Mouse (Mus musculus): ENCODE measurements around the gene Glt28d2. TPM values are rescaled to one million over a fixed set of nuclear protein-coding genes. Genes with fewer than 3 reads are reported as not detected.
"Not testable (repeated sequence)": the region's sequence is repeated elsewhere in the genome, so short reads cannot be mapped to it uniquely, and the experiment has no call there.

Glt28d2 gene
- total and polyA plus RNA-seq, 3 experiments = not detected

- Histone ChIP-seq H3K27me3 (ENCODE audit: insufficient read depth, low read length) (peaks cover 7% of the 10 kb centered on the region; the same call in 1 of the 2 replicates), H3K4me3 (ENCODE audit: low read depth, low read length) (no peak overlapping the region), H3K36me3 (replicated peaks) (no peaks in the 10 kb centered on the region), H3K9me3 (replicated peaks) (no peaks in the 10 kb centered on the region), H3K4me1 (ENCODE audit: insufficient read depth, low read depth, low read length) (no peaks in the 10 kb centered on the region)
- no peak for ATAC-seq (ENCODE audit: extremely low read depth, insufficient number of reproducible peaks, low FRiP score, poor library complexity, severe bottlenecking)
- TF ChIP-seq GATA1 (IDR thresholded peaks at IDR 0.05; ENCODE audit: borderline replicate concordance, low read length) (no peak), GATA2 (IDR thresholded peaks at IDR 0.05; ENCODE audit: borderline replicate concordance, low read depth, low read length) (no peak), CTCF (IDR thresholded peaks at IDR 0.05; ENCODE audit: low read depth, low read length) (no peak), TAL1 (conservative IDR thresholded peaks at IDR 0.05; ENCODE audit: low read depth, low read length) (no peak), POLR2AphosphoS5 (IDR thresholded peaks at IDR 0.05; ENCODE audit: insufficient replicate concordance, low read depth, low read length) (no peak)
- no peak for DNase-seq (ENCODE audit: low spot score)
Observed at GRCm38 (mm10) chr3:85927296-85927695, 40.0 kb upstream of the Glt28d2 start.

GRCm38 (mm10) chr3:85923954-85924945 lies 36.9 kb upstream of the Glt28d2 start:
- Histone ChIP-seq H3K4me1 (ENCODE audit: insufficient read depth, low read depth, low read length) (no peaks in the 10 kb centered on the region), H3K9me3 (replicated peaks) (no peaks in the 10 kb centered on the region), H3K4me3 (ENCODE audit: low read depth, low read length) (no peak overlapping the region), H3K27me3 (ENCODE audit: insufficient read depth, low read length) (0 out of 2 replicates have a peak, but pooled peaks cover 3% of the 10 kb centered on the region), H3K36me3 (replicated peaks) (no peaks in the 10 kb centered on the region)
- TF ChIP-seq GATA1 (IDR thresholded peaks at IDR 0.05; ENCODE audit: borderline replicate concordance, low read length) (no peak), CTCF (IDR thresholded peaks at IDR 0.05; ENCODE audit: low read depth, low read length) (peak; percentile 91), TAL1 (conservative IDR thresholded peaks at IDR 0.05; ENCODE audit: low read depth, low read length) (no peak), POLR2AphosphoS5 (IDR thresholded peaks at IDR 0.05; ENCODE audit: insufficient replicate concordance, low read depth, low read length) (no peak), GATA2 (IDR thresholded peaks at IDR 0.05; ENCODE audit: borderline replicate concordance, low read depth, low read length) (no peak)
- DNase-seq (ENCODE audit: low spot score) (peak; percentile 9), ATAC-seq (ENCODE audit: extremely low read depth, insufficient number of reproducible peaks, low FRiP score, poor library complexity, severe bottlenecking) (no peak; the same call in 1 of the 2 replicates)

GRCm38 (mm10) chr3:85923343-85923742 lies 36.0 kb upstream of the Glt28d2 start:
- 0 out of 2 replicates have a peak, but pooled peaks cover 2% of the 10 kb centered on the region for H3K27me3 ChIP-seq (ENCODE audit: insufficient read depth, low read length)
- TF ChIP-seq TAL1 (conservative IDR thresholded peaks at IDR 0.05; ENCODE audit: low read depth, low read length) (no peak), POLR2AphosphoS5 (IDR thresholded peaks at IDR 0.05; ENCODE audit: insufficient replicate concordance, low read depth, low read length) (no peak), CTCF (IDR thresholded peaks at IDR 0.05; ENCODE audit: low read depth, low read length) (no peak), GATA2 (IDR thresholded peaks at IDR 0.05; ENCODE audit: borderline replicate concordance, low read depth, low read length) (no peak), GATA1 (IDR thresholded peaks at IDR 0.05; ENCODE audit: borderline replicate concordance, low read length) (no peak)
- no peaks in the 10 kb centered on the region for H3K9me3 ChIP-seq (replicated peaks)
- H3K4me3 ChIP-seq (ENCODE audit: low read depth, low read length) = no peak overlapping the region
- DNase-seq (ENCODE audit: low spot score) = no peak
- H3K36me3 ChIP-seq (replicated peaks) = no peaks in the 10 kb centered on the region
- ATAC-seq (ENCODE audit: extremely low read depth, insufficient number of reproducible peaks, low FRiP score, poor library complexity, severe bottlenecking) = no peak
- no peaks in the 10 kb centered on the region for H3K4me1 ChIP-seq (ENCODE audit: insufficient read depth, low read depth, low read length)

GRCm38 (mm10) chr3:85922331-85922730 lies 35.0 kb upstream of the Glt28d2 start:
- no peak overlapping the region for H3K4me3 ChIP-seq (ENCODE audit: low read depth, low read length)
- ATAC-seq (ENCODE audit: extremely low read depth, insufficient number of reproducible peaks, low FRiP score, poor library complexity, severe bottlenecking) (no peak), DNase-seq (ENCODE audit: low spot score) (no peak)
- H3K9me3 ChIP-seq (replicated peaks) = no peaks in the 10 kb centered on the region
- H3K4me1 ChIP-seq (ENCODE audit: insufficient read depth, low read depth, low read length) = no peaks in the 10 kb centered on the region
- H3K36me3 ChIP-seq (replicated peaks) = no peaks in the 10 kb centered on the region
- H3K27me3 ChIP-seq (ENCODE audit: insufficient read depth, low read length) = no peaks in the 10 kb centered on the region
- TF ChIP-seq GATA2 (IDR thresholded peaks at IDR 0.05; ENCODE audit: borderline replicate concordance, low read depth, low read length) (no peak), POLR2AphosphoS5 (IDR thresholded peaks at IDR 0.05; ENCODE audit: insufficient replicate concordance, low read depth, low read length) (no peak), TAL1 (conservative IDR thresholded peaks at IDR 0.05; ENCODE audit: low read depth, low read length) (no peak), GATA1 (IDR thresholded peaks at IDR 0.05; ENCODE audit: borderline replicate concordance, low read length) (no peak), CTCF (IDR thresholded peaks at IDR 0.05; ENCODE audit: low read depth, low read length) (no peak)

GRCm38 (mm10) chr3:85920671-85921070 lies 33.4 kb upstream of the Glt28d2 start:
- not testable (repeated sequence) for H3K27me3 ChIP-seq (ENCODE audit: insufficient read depth, low read length); H3K36me3 ChIP-seq (replicated peaks); DNase-seq (ENCODE audit: low spot score); ATAC-seq (ENCODE audit: extremely low read depth, insufficient number of reproducible peaks, low FRiP score, poor library complexity, severe bottlenecking); H3K4me3 ChIP-seq (ENCODE audit: low read depth, low read length); H3K9me3 ChIP-seq (replicated peaks); H3K4me1 ChIP-seq (ENCODE audit: insufficient read depth, low read depth, low read length)

- DNase-seq (ENCODE audit: low spot score) = no peak
Observed at GRCm38 (mm10) chr3:85917600-85917999, 30.3 kb upstream of the Glt28d2 start.

More at GRCm38 (mm10) chr3:85917600-85917999, 30.3 kb upstream of the Glt28d2 start:
- Histone ChIP-seq H3K4me3 (ENCODE audit: low read depth, low read length) (no peak overlapping the region), H3K27me3 (ENCODE audit: insufficient read depth, low read length) (no peaks in the 10 kb centered on the region), H3K9me3 (replicated peaks) (no peaks in the 10 kb centered on the region), H3K36me3 (replicated peaks) (no peaks in the 10 kb centered on the region), H3K4me1 (ENCODE audit: insufficient read depth, low read depth, low read length) (no peaks in the 10 kb centered on the region)
- no peak for ATAC-seq (ENCODE audit: extremely low read depth, insufficient number of reproducible peaks, low FRiP score, poor library complexity, severe bottlenecking)
- TF ChIP-seq GATA1 (IDR thresholded peaks at IDR 0.05; ENCODE audit: borderline replicate concordance, low read length) = no peak
- no peak for TF ChIP-seq TAL1 (conservative IDR thresholded peaks at IDR 0.05; ENCODE audit: low read depth, low read length)
- no peak for TF ChIP-seq POLR2AphosphoS5 (IDR thresholded peaks at IDR 0.05; ENCODE audit: insufficient replicate concordance, low read depth, low read length)
- no peak for TF ChIP-seq GATA2 (IDR thresholded peaks at IDR 0.05; ENCODE audit: borderline replicate concordance, low read depth, low read length)
- no peak for TF ChIP-seq CTCF (IDR thresholded peaks at IDR 0.05; ENCODE audit: low read depth, low read length)
